Mouse (Mus musculus) lung, adult 2 months (tissue): Measurements from ENCODE around the gene Hsd17b11. TPM values are rescaled to one million over a fixed set of nuclear protein-coding genes. Genes with fewer than 3 reads are reported as not detected.
"Not testable (repeated sequence)": the region's sequence is repeated elsewhere in the genome, so short reads cannot be mapped to it uniquely, and the experiment has no call there.

ENCODE experiments used
- DNase-seq: peaks from one replicate; pipeline ENCODE4 v3.0.0; 2022
- H3K4me1 ChIP-seq: fragments of 200-500 bp; 2 replicates; pipeline ENCODE4 v1.6.1; 2011; ENCODE audit warnings: low read length; ENCODE audit not compliant: control insufficient read depth, insufficient read depth
- H3K4me3 ChIP-seq: fragments of 200-500 bp; replicated peaks from 2 replicates; pipeline ENCODE3; 2011; ENCODE audit warnings: low read depth, mild to moderate bottlenecking, control low read depth, low read length; ENCODE audit errors: extremely low read depth
- CTCF ChIP-seq: fragments of 200-500 bp; IDR thresholded peaks from 2 replicates; pipeline ENCODE4 v1.5.1; 2011; ENCODE audit warnings: mild to moderate bottlenecking, low read length, control low read depth; ENCODE audit not compliant: insufficient read depth
- POLR2A ChIP-seq: fragments of 200-500 bp; IDR thresholded peaks from 2 replicates; pipeline ENCODE4 v1.6.1; 2011; ENCODE audit warnings: low read depth, mild to moderate bottlenecking, control low read depth, low read length, borderline replicate concordance; ENCODE audit errors: extremely low read depth
- WGBS: fragments of 180-500 bp; shearing (Covaris S2); methylation state at CpG from one replicate; pipeline ENCODE4 v1.1.7; 2018; 5-methylcytosine and 5-hydroxymethylcytosine counted together
- polyA plus RNA-seq: library from polyadenylated mRNA; depleted of rRNA; stranded (reverse); fragments of >200 nt; gene quantifications from 2 replicates; pipeline ENCODE4 v1.2.3, GENCODE M21; 2012

The Hsd17b11 gene
- polyA plus RNA-seq, 1 experiment = 53.1 TPM

DNA sequence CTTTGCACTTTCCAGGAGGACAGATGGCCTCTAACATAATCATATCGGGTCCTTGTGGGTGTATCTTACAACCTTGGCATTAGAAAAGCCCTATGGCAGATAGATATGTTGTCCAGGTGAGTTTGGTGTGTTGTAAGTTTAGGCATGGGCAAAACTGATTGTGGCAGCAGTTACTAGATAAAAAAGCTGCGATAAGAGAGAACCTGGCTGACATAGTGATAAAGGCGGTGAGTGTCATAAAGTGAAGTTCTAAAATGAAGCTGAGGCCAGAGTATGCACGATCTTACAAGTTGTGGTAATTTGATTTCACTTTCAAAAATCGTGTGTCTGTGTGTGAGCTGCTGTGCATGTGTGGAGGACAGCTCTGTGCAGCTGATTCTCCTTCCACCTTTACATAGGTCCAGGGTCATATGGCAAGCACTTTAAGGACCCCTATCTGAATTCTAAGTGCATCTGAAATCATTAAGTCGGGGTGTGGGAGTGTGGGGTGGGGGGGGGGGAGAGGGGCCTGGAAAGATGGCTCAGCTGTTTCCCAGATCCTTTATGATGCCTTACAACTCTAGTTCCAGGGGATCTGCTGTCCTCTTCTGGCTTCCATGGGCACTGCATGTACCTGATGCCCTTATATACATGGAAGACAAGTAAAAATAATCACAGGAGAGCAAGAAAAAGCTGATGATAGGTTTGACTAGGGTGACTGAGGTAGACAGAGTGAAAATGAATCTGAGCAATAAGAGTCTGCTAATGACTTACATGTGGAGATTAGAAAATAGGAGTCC lies 17.6 kb upstream of the Hsd17b11 start:
- TF ChIP-seq POLR2A (no peak), CTCF (peak; percentile 58)
- 62% methylated on average over 6 of the region's 6 CpGs for WGBS
- H3K4me1 ChIP-seq = no peaks in the 10 kb centered on the region; the same call in 1 of the 2 replicates
- peak; percentile 56 for DNase-seq
- no peak overlapping the region for H3K4me3 ChIP-seq

GRCm38 (mm10) chr5:104036686-104037085 lies 15.0 kb upstream of the Hsd17b11 start:
- 73% methylated on average over 1 of the region's 1 CpGs for WGBS
- no peak for DNase-seq
- no peaks in the 10 kb centered on the region; the same call in 1 of the 2 replicates for H3K4me1 ChIP-seq
- H3K4me3 ChIP-seq = no peak overlapping the region
- TF ChIP-seq CTCF = no peak
- TF ChIP-seq POLR2A = no peak

DNA sequence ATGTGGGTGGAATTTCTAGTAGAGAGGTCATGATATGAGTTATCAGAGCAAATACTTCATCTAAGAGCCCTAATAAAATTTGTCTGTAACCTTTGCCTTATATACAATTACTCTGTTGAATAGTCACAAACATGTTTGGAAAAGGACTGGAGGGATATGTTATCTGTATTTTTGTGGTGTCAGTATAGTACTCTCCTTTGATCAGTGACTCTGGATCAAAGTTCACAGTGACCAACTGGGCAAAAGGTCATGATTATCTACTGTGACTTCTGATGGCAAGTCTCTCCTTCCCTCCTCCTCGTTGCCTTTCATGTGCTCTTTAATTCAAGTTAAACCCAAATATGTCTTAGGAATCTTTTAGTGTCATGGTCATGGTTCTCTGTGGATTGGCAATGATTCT lies 14.1 kb upstream of the Hsd17b11 start:
- H3K4me3 ChIP-seq = no peak overlapping the region
- WGBS = 26% methylated on average over 1 of the region's 1 CpGs
- DNase-seq = no peak
- TF ChIP-seq POLR2A (no peak), CTCF (no peak)
- no peaks in the 10 kb centered on the region; the same call in 1 of the 2 replicates for H3K4me1 ChIP-seq

DNA sequence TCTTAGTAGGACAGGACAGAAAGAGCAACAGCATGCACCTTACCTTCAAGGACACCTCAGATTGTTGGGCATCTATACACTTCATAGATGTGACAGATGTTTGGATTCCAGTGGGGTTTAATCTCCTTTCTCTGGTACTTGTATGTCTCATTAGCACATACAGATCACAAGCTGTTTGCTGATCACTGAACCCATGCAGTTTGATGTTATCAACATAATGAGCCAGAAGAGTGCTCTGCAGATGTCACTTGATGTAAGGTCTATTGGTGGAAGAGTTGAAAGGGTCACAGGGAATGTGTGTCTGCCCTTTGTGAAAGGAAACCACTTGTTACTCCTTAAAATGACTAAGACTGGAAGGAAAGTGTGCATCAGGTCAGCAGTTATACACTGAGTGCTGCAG lies 13.3 kb upstream of the Hsd17b11 start:
- Histone ChIP-seq H3K4me1 (no peaks in the 10 kb centered on the region; the same call in 1 of the 2 replicates), H3K4me3 (no peak overlapping the region)
- TF ChIP-seq CTCF = no peak
- no peak for TF ChIP-seq POLR2A
- no peak for DNase-seq

GRCm38 (mm10) chr5:104032434-104033097 lies 10.8 kb upstream of the Hsd17b11 start:
- WGBS = 70% methylated on average over 2 of the region's 2 CpGs

DNA sequence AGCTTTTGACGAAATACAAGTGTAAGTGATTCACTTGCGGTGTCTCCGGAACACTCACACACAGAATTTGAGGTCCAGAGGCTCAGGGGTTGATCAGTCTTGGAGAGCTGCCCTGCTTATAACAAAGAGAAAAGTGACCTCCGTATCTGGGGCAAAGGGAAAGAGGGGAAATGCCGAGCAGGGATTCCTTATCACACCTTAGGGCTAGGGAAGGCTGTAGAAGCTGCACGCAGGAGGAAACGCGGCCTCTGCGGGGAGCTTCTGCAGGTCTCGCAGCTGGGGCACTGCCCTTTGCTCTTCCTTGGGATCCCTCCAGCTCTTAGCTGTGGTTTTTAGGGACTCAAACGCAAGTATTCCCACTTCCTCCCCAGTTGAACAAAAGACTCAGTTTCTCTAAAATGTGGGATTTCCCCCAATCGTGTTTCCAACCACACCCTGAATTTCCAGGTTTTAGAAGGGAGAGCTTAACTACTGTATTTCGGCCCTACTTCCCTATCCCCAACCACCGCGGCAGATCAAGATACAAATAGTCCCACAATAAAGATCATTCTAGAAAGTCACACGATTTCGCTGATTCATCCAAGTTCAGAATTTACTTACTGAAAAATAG lies 3.6 kb upstream of the Hsd17b11 start:
- 49% methylated on average over 17 of the region's 17 CpGs for WGBS
- no peak overlapping the region for H3K4me3 ChIP-seq

More at GRCm38 (mm10) chr5:104032434-104033097, 10.8 kb upstream of the Hsd17b11 start:
- TF ChIP-seq CTCF = no peak
- TF ChIP-seq POLR2A = no peak
- Histone ChIP-seq H3K4me1 (no peaks in the 10 kb centered on the region), H3K4me3 (no peak overlapping the region)
- DNase-seq = no peak

DNA sequence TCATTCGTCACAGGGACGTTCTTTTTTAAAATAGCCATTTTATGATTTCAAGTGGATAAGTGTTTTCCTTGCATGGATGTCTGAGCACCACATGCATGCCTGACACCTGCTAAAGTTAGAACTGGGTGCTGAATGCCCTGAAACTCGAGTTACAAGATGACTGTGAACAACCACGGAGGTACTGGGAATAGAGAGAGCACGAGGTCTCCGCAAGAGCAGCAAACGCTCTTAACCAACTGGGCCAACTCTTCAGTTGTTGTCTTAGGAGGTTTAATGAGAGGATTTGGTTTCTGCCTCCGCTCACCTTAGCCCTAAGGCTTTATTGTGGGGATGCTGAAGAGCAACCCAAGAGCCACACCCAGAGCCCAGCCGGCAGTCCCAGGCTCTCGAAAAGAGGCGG lies 3.0 kb upstream of the Hsd17b11 start:
- peaks cover 11% of the 10 kb centered on the region for H3K4me1 ChIP-seq
- no peak overlapping the region for H3K4me3 ChIP-seq
- TF ChIP-seq POLR2A = no peak
- no peak for TF ChIP-seq CTCF
- no peak for DNase-seq
- 63% methylated on average over 11 of the region's 11 CpGs for WGBS

More for the DNA sequence above, 3.6 kb upstream of the Hsd17b11 start:
- no peak for TF ChIP-seq CTCF
- no peak for TF ChIP-seq POLR2A
- DNase-seq = peak; percentile 26
- peaks cover 7% of the 10 kb centered on the region for H3K4me1 ChIP-seq

GRCm38 (mm10) chr5:104024193-104024592 lies 2.5 kb upstream of the Hsd17b11 start:
- DNase-seq, H3K4me3 ChIP-seq: not testable (repeated sequence)
- peaks cover 15% of the 10 kb centered on the region for H3K4me1 ChIP-seq
- 60% methylated on average over 5 of the region's 5 CpGs for WGBS

DNA sequence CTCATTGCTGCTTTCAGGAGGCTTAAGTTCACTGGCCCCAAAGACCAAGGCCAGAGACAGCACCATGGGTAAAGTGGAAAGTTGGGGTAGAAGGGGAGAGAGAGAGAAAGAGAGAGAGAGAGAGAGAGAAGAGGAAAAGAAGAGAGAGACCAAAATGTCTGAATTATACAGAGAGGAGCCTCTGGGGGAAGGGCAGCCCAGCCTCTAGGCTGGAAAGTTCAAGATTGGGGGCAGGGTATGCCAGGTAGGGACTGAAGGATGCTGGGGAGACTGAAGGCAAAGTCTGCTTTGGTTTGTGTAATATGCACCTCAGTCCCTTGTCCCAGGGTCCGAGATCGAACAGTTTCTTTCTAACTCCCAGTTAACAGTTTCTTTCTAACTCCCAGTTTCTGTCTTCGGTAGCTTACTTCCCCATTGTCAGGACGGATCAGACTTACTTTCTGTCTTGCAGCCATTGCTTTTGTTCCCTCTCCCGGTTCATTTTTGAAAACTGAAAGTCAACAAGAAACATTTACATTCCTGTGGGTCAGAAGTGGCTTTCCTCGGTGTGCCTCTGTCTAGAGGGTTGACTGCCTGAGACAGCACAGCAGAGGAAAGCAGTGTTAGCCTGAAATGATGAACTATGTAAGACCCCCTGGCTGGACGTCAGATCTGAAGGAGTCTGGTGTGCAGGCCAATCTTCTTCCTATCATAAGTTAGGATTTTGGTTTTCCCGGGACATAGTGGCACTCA lies 1.7 kb upstream of the Hsd17b11 start:
- 53% methylated on average over 8 of the region's 8 CpGs for WGBS
- DNase-seq = no peak
- no peak for TF ChIP-seq POLR2A
- no peak for TF ChIP-seq CTCF
- H3K4me1 ChIP-seq = peaks cover 18% of the 10 kb centered on the region
- no peak overlapping the region for H3K4me3 ChIP-seq

DNA sequence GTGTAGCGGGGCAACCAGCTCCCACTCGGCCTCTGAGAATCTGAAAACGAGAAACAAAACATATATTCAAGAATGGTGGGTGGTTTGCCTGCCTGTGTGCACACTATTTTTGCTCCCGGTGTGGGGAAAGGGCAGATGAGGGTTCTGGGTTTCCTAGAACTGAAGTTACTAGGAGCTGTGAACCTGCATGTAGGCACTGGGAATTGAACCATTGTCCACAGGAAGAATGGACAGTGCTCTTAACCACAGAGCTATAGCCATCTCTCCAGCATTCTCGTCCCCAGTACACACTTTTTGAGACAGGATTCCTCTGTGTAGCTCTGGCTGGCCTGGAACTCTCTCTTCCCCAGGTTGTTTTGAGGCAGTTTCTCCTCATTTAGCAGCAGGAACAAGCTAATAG lies 839 bp upstream of the Hsd17b11 start:
- Histone ChIP-seq H3K4me1 (peaks cover 18% of the 10 kb centered on the region), H3K4me3 (no peak overlapping the region)
- TF ChIP-seq CTCF (no peak), POLR2A (no peak)
- no peak for DNase-seq
- WGBS = 49% methylated on average over 5 of the region's 5 CpGs
